Mouse (Mus musculus) G1E (cell line): Measurements from ENCODE around the gene Mid2.

Experiments used
- CTCF ChIP-seq: IDR thresholded peaks from 2 replicates; pipeline ENCODE4 v1.5.1; 2012; ENCODE audit warnings: low read depth, low read length, inconsistent platforms, mixed read lengths
- GATA1 ChIP-seq: IDR thresholded peaks from 2 replicates; pipeline ENCODE4 v1.6.1; 2012; ENCODE audit warnings: borderline replicate concordance, low read length, inconsistent platforms, mixed read lengths
- POLR2AphosphoS5 ChIP-seq: IDR thresholded peaks from 2 replicates; pipeline ENCODE4 v1.6.1; 2012; ENCODE audit warnings: low read depth, low read length, inconsistent platforms; ENCODE audit not compliant: insufficient replicate concordance
- TAL1 ChIP-seq: conservative IDR thresholded peaks from 2 replicates; pipeline ENCODE4 v1.6.1; 2012; ENCODE audit warnings: low read depth, low read length, inconsistent platforms, mixed read lengths

- TF ChIP-seq POLR2AphosphoS5 (no peak), CTCF (no peak), GATA1 (no peak), TAL1 (no peak)
Measured at GRCm38 (mm10) chrX:140813312-140814006, 149.1 kb downstream of the Mid2 start, which contains the start of gene Tex13b.
